Mouse (Mus musculus): Measurements from ENCODE around the gene Minpp1.

Gene Minpp1

GRCm38 (mm10) chr19:32489166-32489895 lies 3.8 kb downstream of the Minpp1 start:
- in situ Hi-C loops (cut with MseI, MboI): no loop called here

- in situ Hi-C loops (cut with MseI, MboI): no loop called here
Measured at GRCm38 (mm10) chr19:32490976-32491375, 5.4 kb downstream of the Minpp1 start.

- in situ Hi-C loops (cut with MseI, MboI): no loop called here
Measured at GRCm38 (mm10) chr19:32492339-32492738, 6.8 kb downstream of the Minpp1 start.

GRCm38 (mm10) chr19:32492981-32493380 lies 7.4 kb downstream of the Minpp1 start:
- in situ Hi-C loops (cut with MseI, MboI): no loop called here

- in situ Hi-C loops (cut with MseI, MboI): no loop called here
Measured at GRCm38 (mm10) chr19:32493471-32493870, 7.9 kb downstream of the Minpp1 start.

- in situ Hi-C loops (cut with MseI, MboI): no loop called here
Measured at GRCm38 (mm10) chr19:32494611-32495010, 9.0 kb downstream of the Minpp1 start.

- in situ Hi-C loops (cut with MseI, MboI): no loop called here
Measured at GRCm38 (mm10) chr19:32495034-32495433, 9.5 kb downstream of the Minpp1 start.

- in situ Hi-C loops (cut with MseI, MboI): no loop called here
Measured at GRCm38 (mm10) chr19:32497411-32497810, 11.8 kb downstream of the Minpp1 start.

- in situ Hi-C loops (cut with MseI, MboI): no loop called here
Measured at GRCm38 (mm10) chr19:32498002-32498401, 12.4 kb downstream of the Minpp1 start.

- in situ Hi-C loops (cut with MseI, MboI): no loop called here
Measured at GRCm38 (mm10) chr19:32501414-32501813, 15.8 kb downstream of the Minpp1 start.

- in situ Hi-C loops (cut with MseI, MboI): no loop called here
Measured at GRCm38 (mm10) chr19:32506081-32506480, 20.5 kb downstream of the Minpp1 start.

GRCm38 (mm10) chr19:32506514-32506913 lies 20.9 kb downstream of the Minpp1 start:
- in situ Hi-C loops (cut with MseI, MboI): no loop called here

GRCm38 (mm10) chr19:32507100-32507499 lies 21.5 kb downstream of the Minpp1 start:
- in situ Hi-C loops (cut with MseI, MboI): no loop called here

GRCm38 (mm10) chr19:32507526-32507925 lies 22.0 kb downstream of the Minpp1 start:
- in situ Hi-C loops (cut with MseI, MboI): no loop called here

GRCm38 (mm10) chr19:32510267-32510666 lies 24.7 kb downstream of the Minpp1 start:
- in situ Hi-C loops (cut with MseI, MboI): loop anchor here (10.0 kb wide), 2 partner anchors 175 to 185 kb away; no protein-coding TSS in a partner anchor

- in situ Hi-C loops (cut with MseI, MboI): loop anchor here (10.0 kb wide), 2 partner anchors 174 to 184 kb away; no protein-coding TSS in a partner anchor
Measured at GRCm38 (mm10) chr19:32510962-32511361, 25.4 kb downstream of the Minpp1 start.

- in situ Hi-C loops (cut with MseI, MboI): loop anchor here (10.0 kb wide), 2 partner anchors 172 to 182 kb away; no protein-coding TSS in a partner anchor
Measured at GRCm38 (mm10) chr19:32512518-32512917, 26.9 kb downstream of the Minpp1 start.

GRCm38 (mm10) chr19:32516575-32516974 lies 31.0 kb downstream of the Minpp1 start:
- in situ Hi-C loops (cut with MseI, MboI): loop anchor here (10.0 kb wide), 2 partner anchors 168 to 178 kb away; no protein-coding TSS in a partner anchor

GRCm38 (mm10) chr19:32521446-32521845 lies 35.9 kb downstream of the Minpp1 start:
- in situ Hi-C loops (cut with MseI, MboI): no loop called here

GRCm38 (mm10) chr19:32522247-32522646 lies 36.7 kb downstream of the Minpp1 start:
- in situ Hi-C loops (cut with MseI, MboI): no loop called here

GRCm38 (mm10) chr19:32522753-32523307 lies 37.3 kb downstream of the Minpp1 start:
- in situ Hi-C loops (cut with MseI, MboI): no loop called here

GRCm38 (mm10) chr19:32523769-32524515 lies 38.4 kb downstream of the Minpp1 start:
- in situ Hi-C loops (cut with MseI, MboI): no loop called here
